Mouse (Mus musculus) liver, adult 2 months (tissue): ENCODE data around the gene Qsox1. TPM values are rescaled to one million over a fixed set of nuclear protein-coding genes. Genes with fewer than 3 reads are reported as not detected.

Experiments
- DNase-seq: peaks from one replicate; pipeline ENCODE4 v3.0.0-alpha.2; 2011; ENCODE audit warnings: low read depth, low spot score; ENCODE audit errors: extremely low read depth
- H3K27ac ChIP-seq: fragments of 200-500 bp; replicated peaks from 2 replicates; pipeline ENCODE4 v1.5.1; 2012; ENCODE audit warnings: low read depth, mild to moderate bottlenecking, control low read depth, inconsistent platforms, low read length; ENCODE audit not compliant: insufficient read depth
- H3K27me3 ChIP-seq: fragments of 200-500 bp; 2 replicates; pipeline ENCODE4 v1.6.1; 2012; ENCODE audit warnings: mild to moderate bottlenecking, moderate library complexity, low read length, inconsistent platforms; ENCODE audit not compliant: control insufficient read depth, insufficient read depth
- H3K36me3 ChIP-seq: fragments of 200-500 bp; 2 replicates; pipeline ENCODE4 v1.6.1; 2012; ENCODE audit warnings: low read length, inconsistent platforms; ENCODE audit not compliant: control insufficient read depth, insufficient read depth
- H3K4me1 ChIP-seq: fragments of 200-500 bp; 2 replicates; pipeline ENCODE4 v1.6.1; 2011; ENCODE audit warnings: low read length; ENCODE audit not compliant: control insufficient read depth, insufficient read depth
- H3K4me3 ChIP-seq: fragments of 200-500 bp; 2 replicates; pipeline ENCODE4 v1.5.1; 2011; ENCODE audit warnings: low read depth, mild to moderate bottlenecking, control low read depth, low read length, moderate library complexity; ENCODE audit not compliant: insufficient read depth
- H3K79me2 ChIP-seq: fragments of 200-500 bp; 2 replicates; pipeline ENCODE4 v1.6.1; 2012; ENCODE audit warnings: inconsistent platforms, mild to moderate bottlenecking, low read length, moderate library complexity; ENCODE audit not compliant: control insufficient read depth, insufficient read depth
- H3K9ac ChIP-seq: fragments of 200-500 bp; 2 replicates; pipeline ENCODE4 v1.6.1; 2012; ENCODE audit warnings: low read depth, mild to moderate bottlenecking, control low read depth, inconsistent platforms, low read length
- CTCF ChIP-seq: fragments of 200-500 bp; IDR thresholded peaks from 2 replicates; pipeline ENCODE4 v1.5.1; 2011; ENCODE audit warnings: low read depth, low read length, control low read depth
- POLR2A ChIP-seq: fragments of 200-500 bp; IDR thresholded peaks from 2 replicates; pipeline ENCODE4 v1.6.1; 2011; ENCODE audit warnings: low read length, control low read depth; ENCODE audit not compliant: insufficient read depth; ENCODE audit errors: extremely low read depth
- WGBS: fragments of 180-500 bp; shearing (Covaris S2); methylation state at CpG from one replicate; pipeline ENCODE4 v1.1.7; 2018; 5-methylcytosine and 5-hydroxymethylcytosine counted together
- polyA plus RNA-seq: library from polyadenylated mRNA; depleted of rRNA; stranded (reverse); fragments of >200 nt; gene quantifications from 2 replicates; pipeline ENCODE4 v1.2.3, GENCODE M21; 2012
- total RNA-seq: library from RNA; depleted of rRNA; stranded (reverse); fragments of >200 nt; gene quantifications from 2 replicates; pipeline ENCODE4 v1.2.3, GENCODE M21; 2014

The Qsox1 gene
- total and polyA plus RNA-seq, 2 experiments = 221 to 543 TPM

GRCm38 (mm10) chr1:155790111-155790974 is 22.3 kb downstream of the Qsox1 start:
- WGBS = 89% methylated on average over 16 of the region's 16 CpGs
- DNase-seq = no peak
- Histone ChIP-seq H3K36me3 (peaks cover 82% of the 10 kb centered on the region), H3K27ac (no peak overlapping the region), H3K4me3 (no peak overlapping the region), H3K9ac (no peak overlapping the region), H3K79me2 (0 out of 2 replicates have a peak, but pooled peaks cover 7% of the 10 kb centered on the region), H3K27me3 (no peaks in the 10 kb centered on the region), H3K4me1 (peaks cover 10% of the 10 kb centered on the region)
- TF ChIP-seq CTCF = no peak
- no peak for TF ChIP-seq POLR2A

GRCm38 (mm10) chr1:155785886-155786285 is 26.8 kb downstream of the Qsox1 start:
- Histone ChIP-seq H3K27me3 (no peaks in the 10 kb centered on the region), H3K9ac (no peak overlapping the region), H3K36me3 (peaks cover 85% of the 10 kb centered on the region), H3K4me3 (no peak overlapping the region), H3K79me2 (no peaks in the 10 kb centered on the region), H3K4me1 (no peaks in the 10 kb centered on the region), H3K27ac (no peak overlapping the region)
- TF ChIP-seq POLR2A (no peak), CTCF (no peak)
- 75% methylated on average over 7 of the region's 7 CpGs for WGBS
- no peak for DNase-seq

- no peak for DNase-seq
- Histone ChIP-seq H3K9ac (no peak overlapping the region), H3K79me2 (no peaks in the 10 kb centered on the region), H3K4me3 (no peak overlapping the region), H3K36me3 (peaks cover 81% of the 10 kb centered on the region), H3K4me1 (no peaks in the 10 kb centered on the region), H3K27me3 (no peaks in the 10 kb centered on the region), H3K27ac (no peak overlapping the region)
- TF ChIP-seq POLR2A = no peak
- TF ChIP-seq CTCF = peak; percentile 75
- 62% methylated on average over 19 of the region's 19 CpGs for WGBS
These were observed 28.1 kb downstream of the Qsox1 start for GRCm38 (mm10) chr1:155784343-155785205.

- H3K4me1 ChIP-seq = peaks cover 4% of the 10 kb centered on the region; the same call in 1 of the 2 replicates
- no peaks in the 10 kb centered on the region for H3K27me3 ChIP-seq
- DNase-seq = no peak
- H3K4me3 ChIP-seq = no peak overlapping the region
- WGBS = 62% methylated on average over 5 of the region's 5 CpGs
- H3K79me2 ChIP-seq = no peaks in the 10 kb centered on the region
- no peak overlapping the region for H3K9ac ChIP-seq
- H3K27ac ChIP-seq = no peak overlapping the region
- peaks cover 70% of the 10 kb centered on the region for H3K36me3 ChIP-seq
- TF ChIP-seq POLR2A (no peak), CTCF (no peak)
These were observed 30.3 kb downstream of the Qsox1 start for GRCm38 (mm10) chr1:155782382-155782781.

- Histone ChIP-seq H3K79me2 (no peaks in the 10 kb centered on the region), H3K9ac (no peak overlapping the region), H3K4me1 (peaks cover 4% of the 10 kb centered on the region; the same call in 1 of the 2 replicates), H3K27ac (no peak overlapping the region), H3K4me3 (no peak overlapping the region), H3K27me3 (no peaks in the 10 kb centered on the region), H3K36me3 (peaks cover 42% of the 10 kb centered on the region)
- 47% methylated on average over 14 of the region's 14 CpGs for WGBS
- peak; percentile 69 for DNase-seq
- TF ChIP-seq POLR2A = no peak
- TF ChIP-seq CTCF = no peak
These were observed 34.8 kb downstream of the Qsox1 start for GRCm38 (mm10) chr1:155777641-155778625.
